Mouse (Mus musculus) C2C12 (cell line): ENCODE results near the gene Ccl6.

Experiments
- CEBPB ChIP-seq: IDR thresholded peaks from one replicate; pipeline ENCODE4 v1.6.1; 2011; ENCODE audit warnings: low read depth, mild to moderate bottlenecking, control low read depth, moderate library complexity
- CTCF ChIP-seq: IDR thresholded peaks from one replicate; pipeline ENCODE4 v1.5.1; 2011; ENCODE audit not compliant: control insufficient read depth, insufficient read depth, insufficient read length
- MYOG ChIP-seq: IDR thresholded peaks from one replicate; pipeline ENCODE4 v1.6.1; 2011; ENCODE audit not compliant: control insufficient read depth, insufficient read length; ENCODE audit errors: extremely low read depth

GRCm38 (mm10) chr11:83593453-83593852, 566 bp upstream of the Ccl6 start:
- TF ChIP-seq CTCF (no peak), MYOG (no peak), CEBPB (no peak)
